Mouse (Mus musculus) adrenal gland (tissue): ENCODE data around the gene Tbc1d9.

ENCODE experiments used
- intact Hi-C: fragments of 180-260 bp; cut with DNase I; formaldehyde crosslinking; loops from one replicate; pipeline ENCODE4 v1.15.1; 2025
- long read RNA-seq, 2 experiments: library from polyadenylated mRNA; unstranded; transcript quantifications; one replicate each; pipeline ENCODE4 v2.0.0; 2020; ENCODE audit warnings: borderline replicate concordance in 1 of 2; ENCODE audit not compliant: insufficient replicate concordance in 1 of 2

Tbc1d9 gene
- long read RNA-seq, experiment 1, result 0 reads
- long read RNA-seq, experiment 2, partial matches to known transcripts, result 7 of 8 reads
- long read RNA-seq, experiment 2, other reads (novel, unspliced or antisense), result 1 of 8 reads

- intact Hi-C loops, result loop anchor here (10.0 kb wide), 1 partner anchor 311 kb away; no protein-coding TSS in a partner anchor
These were observed at the start of gene Tbc1d9 for GRCm38 (mm10) chr8:83165235-83165930. Gene Tbc1d9, plus strand, starts transcription at chr8:83165352.

GRCm38 (mm10) chr8:83135086-83135485, 30.1 kb upstream of the Tbc1d9 start:
- intact Hi-C loops, result no loop called here

GRCm38 (mm10) chr8:83140068-83140467, 25.1 kb upstream of the Tbc1d9 start:
- intact Hi-C loops, result no loop called here

DNA sequence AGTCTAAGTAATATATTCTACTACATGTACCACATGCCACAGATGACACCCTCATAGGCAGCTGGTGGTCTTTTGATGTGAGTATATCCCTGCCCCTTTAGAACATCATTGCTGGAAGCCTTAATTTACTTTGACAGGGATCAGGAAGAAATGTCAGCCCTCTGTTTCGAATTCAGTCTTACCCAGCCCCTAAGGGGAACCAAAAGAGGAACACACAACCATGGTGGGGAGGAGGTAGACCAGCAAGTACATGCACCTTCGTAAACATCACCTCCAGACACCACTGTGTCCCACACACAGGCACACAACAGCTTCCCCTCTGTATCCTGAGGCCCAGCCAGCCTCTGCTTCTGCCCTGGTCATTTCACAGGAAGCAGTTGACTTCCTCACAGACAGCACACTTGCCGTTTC, 24.4 kb upstream of the Tbc1d9 start:
- intact Hi-C loops, result no loop called here

DNA sequence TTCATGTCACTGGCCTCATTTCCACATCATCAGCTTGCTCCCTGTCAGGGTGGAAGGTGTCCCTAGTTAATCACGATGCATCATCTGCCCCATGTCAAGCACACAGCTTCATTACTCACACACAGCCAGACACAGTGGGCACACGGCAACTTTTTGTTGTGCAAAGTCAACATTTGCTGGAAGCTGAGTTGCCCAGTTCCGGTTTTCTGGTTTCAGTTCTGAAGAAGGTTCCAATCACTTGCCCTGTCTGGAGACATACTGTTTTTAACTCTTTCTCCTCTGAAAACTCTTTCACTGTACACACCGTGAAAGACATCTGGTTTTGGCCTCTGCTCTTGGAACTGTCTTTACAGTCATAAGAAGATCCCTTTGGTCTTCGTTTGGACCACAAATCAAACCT, 23.8 kb upstream of the Tbc1d9 start:
- intact Hi-C loops, result no loop called here

GRCm38 (mm10) chr8:83144601-83145000, 20.6 kb upstream of the Tbc1d9 start:
- intact Hi-C loops, result no loop called here

- intact Hi-C loops, result no loop called here
These were observed 19.7 kb upstream of the Tbc1d9 start for GRCm38 (mm10) chr8:83145421-83145820.

GRCm38 (mm10) chr8:83149124-83149523, 16.0 kb upstream of the Tbc1d9 start:
- intact Hi-C loops, result no loop called here

DNA sequence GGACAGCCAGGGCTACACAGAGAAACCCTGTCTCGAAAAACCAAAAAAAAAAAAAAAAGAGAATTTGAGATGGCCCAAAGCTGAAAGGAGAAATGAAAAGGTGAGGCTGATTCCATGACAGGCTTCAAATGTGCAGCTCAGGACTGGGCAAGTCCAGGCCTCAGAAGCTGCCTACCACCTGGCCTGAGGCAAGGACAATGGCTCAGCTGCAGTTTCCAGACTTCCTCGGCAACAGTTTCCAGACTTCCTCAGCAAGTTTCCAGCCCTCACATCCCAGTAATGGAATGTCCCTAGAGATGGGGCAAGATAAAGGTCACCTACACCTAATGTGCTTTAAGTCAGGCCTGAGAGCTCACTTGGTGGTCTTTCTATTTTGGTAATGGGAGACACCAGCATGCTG, 13.1 kb upstream of the Tbc1d9 start:
- intact Hi-C loops, result no loop called here

GRCm38 (mm10) chr8:83152470-83152869, 12.7 kb upstream of the Tbc1d9 start:
- intact Hi-C loops, result no loop called here

GRCm38 (mm10) chr8:83155110-83155509, 10.0 kb upstream of the Tbc1d9 start:
- intact Hi-C loops, result no loop called here

DNA sequence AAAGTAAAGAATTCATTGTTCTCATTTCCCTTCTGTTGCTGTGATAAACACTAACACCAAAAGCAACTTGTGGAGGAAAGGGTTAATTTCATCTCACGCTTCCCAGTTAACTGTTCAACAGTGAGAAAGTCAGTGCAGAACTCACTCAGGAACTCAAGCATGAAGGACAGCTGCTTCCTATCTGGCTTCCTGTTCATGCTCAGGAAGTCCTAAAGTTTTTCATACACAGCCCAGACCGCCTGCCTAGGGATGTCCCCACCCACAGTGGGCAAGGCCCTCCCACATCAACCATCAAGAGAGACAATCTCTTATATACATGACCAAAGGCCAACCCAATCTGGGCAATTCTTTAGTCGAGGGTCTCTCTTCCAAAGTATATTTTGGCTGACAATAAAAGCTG, 6.2 kb upstream of the Tbc1d9 start:
- intact Hi-C loops, result no loop called here

GRCm38 (mm10) chr8:83159615-83160014, 5.5 kb upstream of the Tbc1d9 start:
- intact Hi-C loops, result loop anchor here (10.0 kb wide), 1 partner anchor 305 kb away; no protein-coding TSS in a partner anchor

DNA sequence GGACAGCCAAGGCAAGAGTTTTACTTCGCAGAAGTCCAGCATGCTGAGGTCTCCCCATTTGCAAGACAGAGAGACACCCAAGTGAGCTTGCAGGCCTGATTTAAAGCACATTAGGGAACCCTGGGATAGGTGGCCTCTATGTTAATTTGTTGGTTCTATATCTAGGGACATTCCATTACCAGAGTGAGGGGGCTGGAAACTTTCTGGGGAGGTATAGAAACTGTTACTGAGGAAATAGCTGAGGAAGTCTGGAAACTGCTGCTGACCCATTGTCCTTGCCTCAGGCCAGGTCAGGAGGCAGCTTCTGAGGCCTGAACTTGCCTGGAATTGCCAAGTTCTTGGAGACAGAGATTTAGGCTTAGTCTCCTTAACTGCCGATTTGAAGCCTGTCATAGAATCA, 4.5 kb upstream of the Tbc1d9 start:
- intact Hi-C loops, result loop anchor here (10.0 kb wide), 1 partner anchor 306 kb away; no protein-coding TSS in a partner anchor

GRCm38 (mm10) chr8:83165931-83166867, 1.0 kb downstream of the Tbc1d9 start, which contains the start of gene Gm10645:
Gene Gm10645, minus strand, starts transcription at chr8:83166170.
- intact Hi-C loops, result loop anchor here (10.0 kb wide), 1 partner anchor 311 kb away; no protein-coding TSS in a partner anchor

GRCm38 (mm10) chr8:83167932-83168331, 2.8 kb downstream of the Tbc1d9 start:
- intact Hi-C loops, result loop anchor here (10.0 kb wide), 1 partner anchor 313 kb away; no protein-coding TSS in a partner anchor

GRCm38 (mm10) chr8:83169127-83169526, 4.0 kb downstream of the Tbc1d9 start:
- intact Hi-C loops, result loop anchor here (10.0 kb wide), 1 partner anchor 314 kb away; no protein-coding TSS in a partner anchor

DNA sequence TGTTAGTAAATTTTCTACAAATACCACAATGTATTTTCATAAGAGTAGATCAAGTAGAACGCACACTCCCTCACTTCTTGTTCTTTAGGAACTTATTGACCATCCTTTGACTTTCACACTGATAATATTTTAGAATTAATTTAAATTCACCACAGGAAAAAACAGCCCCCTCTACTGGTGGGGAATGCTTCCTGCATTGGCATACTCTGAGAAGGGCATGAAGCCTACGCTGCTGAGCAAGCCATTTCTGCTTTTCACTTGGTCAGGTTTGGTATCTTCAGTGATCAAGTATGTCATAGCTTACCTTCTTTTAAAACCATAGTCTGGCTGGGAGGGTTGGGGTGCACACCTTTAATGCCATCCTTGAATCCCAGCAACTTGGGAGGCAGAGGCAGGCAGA, 4.6 kb downstream of the Tbc1d9 start:
- intact Hi-C loops, result loop anchor here (10.0 kb wide), 1 partner anchor 315 kb away; no protein-coding TSS in a partner anchor

GRCm38 (mm10) chr8:83170894-83171293, 5.7 kb downstream of the Tbc1d9 start:
- intact Hi-C loops, result no loop called here

DNA sequence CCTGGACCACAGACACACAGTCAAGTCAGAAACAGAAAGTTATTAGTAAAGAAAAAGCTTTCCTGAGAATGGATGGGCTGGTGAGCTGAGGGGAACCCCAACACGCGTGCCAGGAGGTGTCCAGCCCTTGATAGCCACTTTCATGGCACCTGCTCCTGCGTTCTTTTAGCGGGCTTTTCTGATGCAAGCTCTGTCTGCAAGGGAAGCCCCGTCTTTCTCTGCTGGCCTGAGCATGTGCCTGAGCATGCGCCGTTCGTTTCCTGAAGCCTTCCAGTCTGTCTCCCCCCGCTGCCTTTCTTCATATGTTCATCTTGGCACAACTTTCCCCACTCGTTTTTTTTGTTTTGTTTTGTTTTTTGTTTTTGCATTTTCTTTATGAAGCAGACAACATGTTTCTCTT, 10.5 kb downstream of the Tbc1d9 start:
- intact Hi-C loops, result no loop called here

DNA sequence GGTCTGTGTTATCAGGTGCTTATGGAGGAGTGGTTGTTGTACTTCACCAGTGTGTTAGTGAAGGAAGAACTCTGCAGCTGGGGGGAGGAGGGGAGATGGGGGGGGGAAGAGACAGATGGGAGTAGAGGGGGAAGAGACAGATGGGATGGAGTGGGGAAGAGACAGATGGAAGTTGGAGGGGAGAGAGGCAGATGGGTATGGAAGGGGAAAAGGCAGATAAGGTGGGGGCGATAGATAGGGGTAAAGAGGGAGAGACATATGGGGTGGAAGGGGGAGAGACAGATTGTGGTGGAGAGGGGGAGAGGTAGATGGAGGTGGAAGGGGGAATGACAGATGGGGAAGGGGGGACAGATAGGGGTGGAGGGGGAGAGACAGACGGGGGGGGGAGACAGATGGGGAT, 11.6 kb downstream of the Tbc1d9 start:
- intact Hi-C loops, result no loop called here
